Mouse (Mus musculus): ENCODE measurements around the gene Bcas3.
"Not testable (repeated sequence)": the region's sequence is repeated elsewhere in the genome, so short reads cannot be mapped to it uniquely, and the experiment has no call there.

Gene Bcas3

GRCm38 (mm10) chr11:85482737-85483467 is 129.9 kb downstream of the Bcas3 start:
- peak; percentile 18 for DNase-seq (ENCODE audit: low read depth, low spot score)

- no peak for DNase-seq (ENCODE audit: low read depth, low spot score)
Measured at GRCm38 (mm10) chr11:85485197-85485940, 132.4 kb downstream of the Bcas3 start.

DNA sequence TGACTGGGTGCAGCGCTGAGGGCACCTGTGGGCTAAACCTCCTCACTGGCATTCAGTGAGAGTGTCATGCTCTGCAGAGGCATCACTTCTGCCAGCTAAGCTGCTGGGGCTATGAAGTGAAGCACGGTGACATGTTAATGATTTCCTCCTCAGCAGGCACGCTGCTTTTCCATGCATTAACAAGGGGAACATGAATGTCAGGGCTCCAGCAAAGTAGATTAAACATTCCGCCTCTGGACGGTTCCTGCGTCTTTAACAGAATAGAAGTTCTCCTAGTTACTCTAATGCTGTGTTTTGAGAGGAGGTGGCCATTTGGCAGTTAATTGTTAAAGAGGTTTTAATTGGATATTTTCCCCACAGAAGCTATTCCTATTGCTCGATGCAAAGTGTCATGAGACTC is 134.5 kb downstream of the Bcas3 start:
- peak; percentile 33 for DNase-seq (ENCODE audit: low read depth, low spot score)

- DNase-seq (ENCODE audit: low read depth, low spot score): peak; percentile 41
Measured at GRCm38 (mm10) chr11:85492231-85492630, 139.3 kb downstream of the Bcas3 start.

DNA sequence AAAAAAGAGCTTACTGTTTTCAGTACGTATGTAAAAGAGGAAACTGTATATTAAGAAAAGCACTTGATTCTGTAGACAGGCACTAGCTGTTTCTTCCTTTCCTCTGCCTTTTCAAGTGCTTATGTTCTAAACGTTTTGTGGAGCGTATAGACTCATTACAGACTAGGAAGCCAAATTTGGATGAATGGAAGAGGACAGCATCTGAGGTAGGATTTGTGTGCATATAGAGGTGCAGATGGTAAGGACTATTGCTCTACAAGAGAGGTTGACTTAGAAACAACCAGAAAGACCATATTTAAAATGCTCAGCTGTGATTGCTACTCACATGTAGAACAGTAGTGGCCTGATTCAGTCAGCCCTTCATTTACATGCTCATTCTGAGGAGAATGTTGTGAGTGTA is 139.7 kb downstream of the Bcas3 start:
- DNase-seq (ENCODE audit: low read depth, low spot score): no peak

DNA sequence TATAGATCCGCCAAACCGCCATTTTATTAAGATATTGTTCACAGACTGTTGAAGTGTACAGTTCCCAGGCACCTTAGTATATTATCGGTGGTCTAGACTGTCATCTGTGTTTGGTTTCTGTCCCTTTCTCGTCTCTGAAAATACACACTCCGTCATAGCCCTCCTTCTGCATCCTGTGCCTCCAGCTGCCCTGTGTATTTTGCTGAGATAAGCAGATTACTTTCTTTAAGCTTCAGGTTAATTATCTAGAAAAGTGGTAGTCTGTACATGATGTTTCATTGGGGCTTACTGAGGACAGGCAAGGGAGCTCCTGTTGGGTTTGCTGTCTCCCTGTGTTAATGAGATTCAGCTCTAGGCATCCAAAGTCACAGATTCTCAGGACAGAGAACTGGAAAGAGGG is 146.6 kb downstream of the Bcas3 start:
- no peak for DNase-seq (ENCODE audit: low read depth, low spot score)

DNA sequence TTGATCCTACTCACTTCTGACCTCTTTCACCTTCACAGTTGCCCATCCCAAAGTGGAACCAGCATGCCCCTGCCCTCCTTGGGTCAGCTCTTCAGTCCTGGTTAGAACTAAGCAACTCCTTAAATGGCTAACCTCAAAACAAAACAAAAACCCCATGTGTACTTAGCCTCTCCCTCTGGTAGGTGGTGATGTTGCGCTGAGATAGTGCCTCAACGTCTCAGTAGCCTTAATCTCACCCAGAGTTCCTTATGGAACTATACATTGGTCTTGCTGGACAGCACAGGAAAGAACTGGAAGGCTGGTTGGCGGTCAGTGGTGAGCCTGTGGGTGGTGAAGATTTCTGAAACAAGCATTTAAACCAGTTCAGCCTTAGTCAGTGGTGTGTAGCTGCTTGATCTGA is 149.1 kb downstream of the Bcas3 start:
- no peak for DNase-seq (ENCODE audit: low read depth, low spot score)

DNA sequence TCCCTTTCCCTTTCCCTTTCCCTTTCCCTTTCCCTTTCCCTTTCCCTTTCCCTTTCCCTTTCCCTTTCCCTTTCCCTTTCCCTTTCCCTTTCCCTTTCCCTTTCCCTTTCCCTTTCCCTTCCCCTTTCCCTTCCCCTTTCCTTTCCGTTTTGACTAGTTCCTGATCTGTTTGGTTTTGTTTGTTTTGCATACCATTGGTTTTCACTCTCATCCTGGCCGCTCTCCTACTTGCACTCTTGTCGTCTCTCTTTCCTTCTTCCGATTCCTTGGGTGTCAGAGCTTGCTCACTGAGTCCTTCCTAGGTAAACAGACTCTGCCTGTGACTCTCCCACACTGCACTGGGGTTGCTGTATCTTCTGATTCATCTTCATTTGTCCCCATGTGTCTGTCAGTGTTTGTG is 151.8 kb downstream of the Bcas3 start:
- DNase-seq (ENCODE audit: low read depth, low spot score): not testable (repeated sequence)

DNA sequence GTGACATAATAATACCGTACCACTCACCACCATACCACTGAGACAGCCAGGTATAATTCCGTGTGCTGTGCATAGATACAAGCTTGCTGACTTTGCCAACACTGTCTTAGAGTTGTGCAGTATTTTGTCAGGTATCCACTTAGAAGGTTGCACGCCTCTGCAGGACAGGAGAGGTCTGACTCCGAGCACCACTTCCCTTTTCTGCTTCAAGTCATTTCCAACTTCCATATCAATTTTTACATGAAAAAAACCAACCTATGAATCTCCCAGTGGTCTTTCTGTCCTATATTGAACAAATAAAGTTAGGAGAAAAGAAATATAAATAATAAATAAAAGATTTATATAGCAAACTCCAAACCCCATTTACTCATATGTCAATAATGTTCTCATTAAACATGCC is 152.8 kb downstream of the Bcas3 start:
- DNase-seq (ENCODE audit: low read depth, low spot score): no peak

DNA sequence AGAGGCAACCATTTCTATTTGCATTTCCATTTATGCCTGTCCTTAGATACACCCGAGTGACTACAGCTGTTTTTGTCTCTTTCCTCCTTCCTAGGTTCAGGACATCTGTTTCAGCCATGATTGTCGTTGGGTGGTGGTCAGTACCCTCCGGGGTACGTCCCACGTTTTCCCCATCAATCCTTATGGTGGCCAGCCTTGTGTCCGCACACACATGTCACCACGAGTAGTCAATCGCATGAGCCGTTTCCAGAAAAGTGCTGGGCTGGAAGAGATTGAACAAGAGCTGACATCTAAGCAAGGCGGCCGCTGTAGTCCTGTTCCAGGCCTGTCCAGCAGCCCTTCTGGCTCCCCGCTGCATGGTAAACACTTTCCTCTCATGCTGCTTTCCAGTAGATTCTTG is 156.4 kb downstream of the Bcas3 start:
- DNase-seq (ENCODE audit: low read depth, low spot score): no peak

GRCm38 (mm10) chr11:85511270-85511904 is 158.4 kb downstream of the Bcas3 start:
- no peak for DNase-seq (ENCODE audit: low read depth, low spot score)

DNA sequence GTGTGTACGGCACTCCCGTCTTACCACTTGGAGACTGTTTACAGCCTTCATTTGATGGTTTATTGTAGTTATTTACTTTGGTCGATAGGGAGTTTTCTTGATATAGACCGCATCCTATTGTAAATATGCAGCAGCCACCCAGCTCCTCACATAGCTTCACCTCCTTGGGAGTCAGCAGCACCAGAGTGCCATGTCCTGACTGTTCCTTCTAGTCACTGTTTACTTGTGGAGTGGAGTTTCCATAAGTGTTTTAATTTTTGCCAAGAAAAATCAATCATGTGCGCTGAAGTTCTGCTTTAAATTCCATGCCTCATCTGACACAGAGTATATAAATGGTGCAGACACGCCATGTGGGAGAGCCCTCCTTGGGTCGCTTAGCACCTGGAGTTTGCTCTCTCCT is 163.8 kb downstream of the Bcas3 start:
- no peak for DNase-seq (ENCODE audit: low read depth, low spot score)

DNA sequence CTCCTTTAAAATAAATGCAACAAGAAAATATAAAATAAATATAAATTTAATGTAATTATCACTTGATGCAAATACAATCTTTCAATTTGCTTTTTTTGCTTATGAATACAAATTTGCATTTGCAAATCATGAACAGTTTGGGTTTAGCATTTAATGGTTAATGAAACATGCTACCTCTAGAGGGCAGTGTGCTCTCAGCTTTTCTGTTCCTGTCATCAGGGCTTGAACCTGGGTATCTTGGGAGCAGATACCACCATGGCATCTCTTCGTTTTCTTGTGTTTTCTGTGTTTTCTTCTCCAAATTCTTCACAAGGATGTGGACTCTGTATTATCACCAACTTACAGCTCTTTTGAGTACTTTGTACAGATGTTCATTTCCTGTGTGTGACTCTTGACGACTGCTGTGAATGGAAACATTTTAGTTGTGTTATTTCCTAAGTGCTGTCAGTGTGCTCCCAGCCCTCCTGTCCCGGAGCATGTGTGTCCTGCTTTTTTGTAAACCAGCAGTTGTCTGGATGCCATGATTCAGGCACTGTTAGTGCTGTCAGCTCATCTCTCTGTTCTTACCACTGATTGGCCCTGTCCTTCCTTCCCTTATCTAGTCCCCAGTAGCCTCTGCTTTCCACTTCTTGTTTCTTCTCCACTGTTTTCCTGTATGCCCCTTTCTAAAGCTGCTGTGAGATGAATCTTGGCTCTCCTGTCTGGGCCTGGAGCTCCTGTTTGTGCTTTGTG is 165.2 kb downstream of the Bcas3 start:
- DNase-seq (ENCODE audit: low read depth, low spot score): peak; percentile 59

DNA sequence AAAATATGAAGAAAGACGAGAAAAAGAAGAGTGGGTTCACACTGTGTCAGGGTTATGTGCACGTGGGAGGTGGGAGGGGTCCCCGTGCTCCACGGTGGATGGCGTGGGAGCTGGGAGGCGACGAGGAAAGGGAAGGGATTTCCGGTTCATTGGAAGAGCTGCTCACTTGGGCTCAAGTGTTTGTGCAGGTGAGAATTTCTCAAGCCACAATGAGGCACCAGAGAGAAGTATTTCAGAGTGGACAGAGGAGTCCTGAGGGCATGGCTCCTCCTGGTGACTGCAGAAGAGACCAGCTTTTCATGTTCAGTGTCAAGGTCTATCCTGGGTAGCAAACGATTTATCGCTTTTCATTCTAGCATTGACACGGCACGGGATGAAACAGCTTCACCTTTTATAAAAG is 167.3 kb downstream of the Bcas3 start:
- DNase-seq (ENCODE audit: low read depth, low spot score): no peak

- no peak for DNase-seq (ENCODE audit: low read depth, low spot score)
Measured at GRCm38 (mm10) chr11:85520996-85521395, 168.0 kb downstream of the Bcas3 start.

GRCm38 (mm10) chr11:85523646-85524045 is 170.7 kb downstream of the Bcas3 start:
- no peak for DNase-seq (ENCODE audit: low read depth, low spot score)

DNA sequence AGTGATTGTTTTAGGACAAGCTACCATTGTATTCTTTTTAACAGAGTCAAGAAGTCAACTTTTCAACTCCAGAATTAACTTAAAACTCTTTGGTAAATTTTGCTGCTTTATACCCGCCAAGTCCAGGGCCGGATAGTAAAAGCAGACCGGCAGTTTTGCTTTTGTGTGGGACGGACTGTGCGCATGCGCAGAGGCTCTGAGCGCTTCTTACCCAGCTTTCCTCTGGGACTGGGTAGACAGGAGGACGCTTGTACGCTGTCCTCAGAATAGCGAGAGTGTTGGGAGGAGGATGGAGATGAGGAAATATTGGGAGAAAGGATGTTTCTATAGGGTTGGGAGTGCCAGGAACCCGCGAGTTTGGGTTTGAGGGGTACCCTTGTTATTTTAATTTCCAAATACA is 171.2 kb downstream of the Bcas3 start:
- DNase-seq (ENCODE audit: low read depth, low spot score): peak; percentile 58

DNA sequence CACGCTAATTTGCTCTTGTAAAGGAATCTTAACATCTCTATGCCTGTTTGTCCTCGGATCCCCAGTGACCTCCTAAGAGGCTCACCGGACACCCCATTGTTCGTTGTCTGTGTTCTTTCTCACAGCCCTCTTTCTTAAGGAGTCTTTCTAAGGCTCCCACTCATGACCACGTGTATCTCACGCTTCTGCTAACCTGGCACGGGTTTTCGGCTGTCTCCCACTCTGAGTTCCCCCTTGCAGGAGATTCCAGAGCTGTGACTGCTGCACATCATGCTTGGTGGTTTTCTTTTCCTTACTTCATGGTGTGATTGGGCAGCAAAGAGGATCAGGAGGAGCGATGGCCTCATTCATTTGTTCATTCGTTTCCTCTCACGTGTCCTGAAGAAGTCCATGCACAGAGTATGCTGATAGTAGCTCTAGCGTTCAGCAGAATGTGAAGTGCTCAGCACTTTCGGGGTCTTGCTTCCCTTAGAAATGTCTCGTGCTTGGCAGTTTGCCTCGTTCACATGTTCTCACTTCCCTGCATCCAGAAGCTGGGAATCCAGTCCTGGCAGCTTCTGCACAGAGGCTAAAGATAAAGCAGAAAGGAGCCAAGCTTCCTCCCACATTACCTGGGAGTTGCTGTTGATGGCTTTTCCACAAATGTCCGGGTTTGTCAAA is 172.0 kb downstream of the Bcas3 start:
- no peak for DNase-seq (ENCODE audit: low read depth, low spot score)

- DNase-seq (ENCODE audit: low read depth, low spot score): no peak
Measured at GRCm38 (mm10) chr11:85525501-85525885, 172.5 kb downstream of the Bcas3 start.

DNA sequence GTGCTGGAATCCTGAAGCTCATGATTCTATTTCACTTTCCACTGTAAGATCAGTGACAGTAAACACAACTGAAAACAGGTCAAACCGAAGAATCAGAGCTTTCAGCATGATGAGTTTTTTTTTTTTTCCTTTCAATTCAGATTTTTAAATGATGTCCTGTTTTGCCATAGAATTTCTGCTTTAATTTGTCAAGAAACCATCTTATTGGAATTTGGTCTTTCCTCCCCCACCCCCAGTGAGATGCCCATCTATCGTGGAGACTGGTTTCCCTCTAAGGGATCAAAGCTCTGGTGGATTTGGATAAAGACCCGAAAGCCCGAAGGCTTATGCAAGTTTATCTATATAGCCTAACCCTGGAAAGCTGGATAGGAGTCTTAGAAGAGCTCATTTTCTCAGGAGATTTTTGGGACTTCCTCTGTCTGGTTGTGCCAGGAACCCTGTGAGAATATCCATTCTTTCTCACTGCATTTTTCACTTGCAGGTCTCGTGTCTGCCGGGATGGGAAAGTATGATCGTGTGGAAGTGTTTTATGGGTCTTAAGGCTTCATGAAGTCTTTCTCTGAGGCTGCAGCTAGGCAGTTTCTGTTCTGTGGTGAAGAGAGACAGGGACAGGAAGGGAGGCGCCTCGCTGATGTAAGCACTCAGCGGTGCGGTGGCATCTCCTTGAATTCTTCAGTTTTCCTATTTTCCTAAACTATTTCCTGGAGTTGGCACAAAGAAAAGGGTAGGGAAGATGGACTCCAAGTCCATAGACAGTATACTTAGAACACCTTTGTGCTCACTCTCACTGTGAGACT is 173.2 kb downstream of the Bcas3 start:
- DNase-seq (ENCODE audit: low read depth, low spot score): no peak

DNA sequence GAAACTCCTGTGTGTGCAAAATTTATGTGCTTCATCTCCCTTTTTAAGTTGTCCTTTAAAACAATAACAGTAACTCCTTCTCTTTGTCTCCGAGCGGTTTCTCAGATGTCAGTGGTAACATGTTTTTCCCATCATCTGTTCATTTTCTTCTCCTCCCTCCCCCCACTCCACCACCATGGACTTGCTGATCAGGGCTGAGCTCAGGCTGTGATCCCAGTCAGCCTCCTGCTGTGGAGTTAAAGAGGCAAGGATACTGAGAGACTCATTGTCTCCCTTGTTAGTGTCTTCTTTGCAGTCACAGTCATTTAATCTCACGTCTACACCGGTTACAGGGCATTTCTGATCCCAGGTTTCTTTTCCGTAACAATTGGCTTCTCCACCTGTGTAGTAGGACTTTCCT is 174.3 kb downstream of the Bcas3 start:
- no peak for DNase-seq (ENCODE audit: low read depth, low spot score)

Measured in forelimb bud, embryonic 11.5 days (tissue).